Mouse (Mus musculus): ENCODE data around the gene Slc7a6os. TPM values are rescaled to one million over a fixed set of nuclear protein-coding genes. Genes with fewer than 3 reads are reported as not detected.
"Not testable (repeated sequence)": the region's sequence is repeated elsewhere in the genome, so short reads cannot be mapped to it uniquely, and the experiment has no call there.

Slc7a6os gene
- total and polyA plus RNA-seq, 3 experiments: 25.6 to 45.6 (median 32.7) TPM

DNA sequence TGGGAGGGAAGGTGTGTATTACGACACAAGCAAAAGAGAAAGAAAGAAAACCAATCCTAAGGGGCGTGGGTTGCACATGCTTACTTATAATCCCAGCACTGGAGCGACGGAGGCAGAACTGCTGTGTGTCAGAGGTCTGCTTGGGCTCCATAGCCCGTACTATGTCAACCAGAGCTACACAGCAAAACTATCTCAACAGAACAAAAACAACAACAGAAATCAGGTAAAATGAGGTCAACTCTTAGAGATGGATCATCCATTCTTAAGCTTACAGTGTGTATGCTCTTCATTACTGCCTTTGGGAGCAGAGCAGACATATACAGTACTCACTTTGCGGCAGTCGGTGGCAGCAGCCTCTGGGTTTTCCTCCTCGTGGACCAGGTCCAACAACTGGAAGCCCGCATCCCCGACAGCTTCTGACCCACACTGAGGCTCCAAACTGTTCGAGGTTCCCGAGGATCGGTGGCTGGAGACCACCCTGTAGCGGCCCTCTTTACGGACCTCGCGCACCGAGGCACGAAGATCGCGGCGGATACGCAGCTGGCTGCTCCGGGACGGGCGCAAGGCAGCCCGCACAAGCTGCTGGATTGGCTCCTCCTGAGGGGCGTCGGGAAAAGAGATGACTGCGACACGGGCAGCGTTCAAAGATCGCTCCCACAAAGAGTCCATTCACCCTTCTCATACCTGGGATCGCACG, 552 bp downstream of the Slc7a6os start:
- Histone ChIP-seq H3K9me3 (replicated peaks) (no peaks in the 10 kb centered on the region), H3K4me3 (ENCODE audit: low read depth, low read length) (peak overlapping the region; percentile 86), H3K36me3 (replicated peaks) (peaks cover 58% of the 10 kb centered on the region), H3K4me1 (ENCODE audit: insufficient read depth, low read depth, low read length) (peaks cover 30% of the 10 kb centered on the region), H3K27me3 (ENCODE audit: insufficient read depth, low read length) (no peaks in the 10 kb centered on the region)
- ATAC-seq (ENCODE audit: extremely low read depth, insufficient number of reproducible peaks, low FRiP score, poor library complexity, severe bottlenecking) (peak; percentile 18; the same call in 1 of the 2 replicates), DNase-seq (ENCODE audit: low spot score) (peak; percentile 43)
- TF ChIP-seq POLR2AphosphoS5 (IDR thresholded peaks at IDR 0.05; ENCODE audit: insufficient replicate concordance, low read depth, low read length) (no peak), TAL1 (conservative IDR thresholded peaks at IDR 0.05; ENCODE audit: low read depth, low read length) (no peak), GATA2 (IDR thresholded peaks at IDR 0.05; ENCODE audit: borderline replicate concordance, low read depth, low read length) (no peak), GATA1 (IDR thresholded peaks at IDR 0.05; ENCODE audit: borderline replicate concordance, low read length) (no peak), CTCF (IDR thresholded peaks at IDR 0.05; ENCODE audit: low read depth, low read length) (no peak)

- H3K4me3 ChIP-seq (ENCODE audit: low read depth, low read length); DNase-seq (ENCODE audit: low spot score); H3K9me3 ChIP-seq (replicated peaks); ATAC-seq (ENCODE audit: extremely low read depth, insufficient number of reproducible peaks, low FRiP score, poor library complexity, severe bottlenecking): not testable (repeated sequence)
- peaks cover 61% of the 10 kb centered on the region for H3K36me3 ChIP-seq (replicated peaks)
- peaks cover 20% of the 10 kb centered on the region for H3K4me1 ChIP-seq (ENCODE audit: insufficient read depth, low read depth, low read length)
- H3K27me3 ChIP-seq (ENCODE audit: insufficient read depth, low read length): peaks cover 27% of the 10 kb centered on the region
These were observed 11.1 kb downstream of the Slc7a6os start for GRCm38 (mm10) chr8:106199596-106199995.

DNA sequence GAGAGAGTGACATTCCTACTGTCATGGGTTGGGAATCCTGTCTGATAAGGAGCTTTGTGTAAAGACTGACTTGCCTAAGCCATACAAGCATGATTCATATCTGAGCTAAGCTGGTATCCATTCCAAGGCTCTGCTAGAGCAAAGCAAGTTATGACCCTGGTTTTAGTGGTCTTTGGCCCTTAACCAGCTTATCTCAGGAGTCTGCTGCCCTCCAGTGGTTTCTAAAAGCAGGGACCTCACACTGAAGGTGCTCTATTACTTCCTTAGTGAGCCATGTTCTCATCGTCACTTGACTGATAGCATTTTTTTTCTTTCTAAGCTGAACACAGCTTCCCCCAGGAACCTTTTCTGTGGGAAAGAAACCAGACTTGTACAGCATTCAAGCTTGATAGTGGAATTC, 12.0 kb downstream of the Slc7a6os start:
- no peak overlapping the region for H3K4me3 ChIP-seq (ENCODE audit: low read depth, low read length)
- H3K27me3 ChIP-seq (ENCODE audit: insufficient read depth, low read length): peaks cover 34% of the 10 kb centered on the region
- no peak for DNase-seq (ENCODE audit: low spot score)
- TF ChIP-seq GATA1 (IDR thresholded peaks at IDR 0.05; ENCODE audit: borderline replicate concordance, low read length): no peak
- TF ChIP-seq CTCF (IDR thresholded peaks at IDR 0.05; ENCODE audit: low read depth, low read length): no peak
- TF ChIP-seq POLR2AphosphoS5 (IDR thresholded peaks at IDR 0.05; ENCODE audit: insufficient replicate concordance, low read depth, low read length): no peak
- TF ChIP-seq GATA2 (IDR thresholded peaks at IDR 0.05; ENCODE audit: borderline replicate concordance, low read depth, low read length): no peak
- TF ChIP-seq TAL1 (conservative IDR thresholded peaks at IDR 0.05; ENCODE audit: low read depth, low read length): no peak
- peaks cover 54% of the 10 kb centered on the region for H3K36me3 ChIP-seq (replicated peaks)
- peak; percentile 22; the same call in 1 of the 2 replicates for ATAC-seq (ENCODE audit: extremely low read depth, insufficient number of reproducible peaks, low FRiP score, poor library complexity, severe bottlenecking)
- H3K4me1 ChIP-seq (ENCODE audit: insufficient read depth, low read depth, low read length): peaks cover 28% of the 10 kb centered on the region
- H3K9me3 ChIP-seq (replicated peaks): no peaks in the 10 kb centered on the region

DNA sequence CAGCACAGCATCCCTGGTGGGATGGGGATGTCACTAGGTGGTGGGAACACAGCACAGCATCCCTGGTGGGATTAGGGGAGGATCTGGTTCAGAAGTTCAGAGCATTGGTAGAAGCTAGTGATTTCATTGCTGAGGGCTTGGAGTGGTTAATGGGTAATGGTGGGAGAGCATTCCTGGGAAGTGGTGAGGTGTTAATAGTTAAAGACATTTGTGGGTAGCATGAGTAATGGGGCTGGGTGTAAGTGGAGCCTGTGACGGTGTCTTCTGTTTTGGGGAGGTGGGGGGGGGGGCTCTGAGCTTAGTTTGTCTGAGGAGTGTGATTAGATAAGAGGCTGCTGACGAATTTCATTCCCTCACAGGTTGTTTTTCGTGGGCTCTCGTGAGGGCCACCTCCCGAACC, 16.7 kb downstream of the Slc7a6os start:
- no peak for ATAC-seq (ENCODE audit: extremely low read depth, insufficient number of reproducible peaks, low FRiP score, poor library complexity, severe bottlenecking)
- Histone ChIP-seq H3K27me3 (ENCODE audit: insufficient read depth, low read length) (peaks cover 48% of the 10 kb centered on the region), H3K4me1 (ENCODE audit: insufficient read depth, low read depth, low read length) (peaks cover 62% of the 10 kb centered on the region), H3K36me3 (replicated peaks) (peaks cover 16% of the 10 kb centered on the region), H3K4me3 (ENCODE audit: low read depth, low read length) (peak overlapping the region; percentile 40; the same call in 1 of the 2 replicates), H3K9me3 (replicated peaks) (no peaks in the 10 kb centered on the region)
- no peak for DNase-seq (ENCODE audit: low spot score)
- TF ChIP-seq GATA2 (IDR thresholded peaks at IDR 0.05; ENCODE audit: borderline replicate concordance, low read depth, low read length) (no peak), GATA1 (IDR thresholded peaks at IDR 0.05; ENCODE audit: borderline replicate concordance, low read length) (no peak), POLR2AphosphoS5 (IDR thresholded peaks at IDR 0.05; ENCODE audit: insufficient replicate concordance, low read depth, low read length) (no peak), TAL1 (conservative IDR thresholded peaks at IDR 0.05; ENCODE audit: low read depth, low read length) (no peak), CTCF (IDR thresholded peaks at IDR 0.05; ENCODE audit: low read depth, low read length) (no peak)

- Histone ChIP-seq H3K4me3 (ENCODE audit: low read depth, low read length) (no peak overlapping the region; the same call in 1 of the 2 replicates), H3K36me3 (replicated peaks) (peaks cover 14% of the 10 kb centered on the region), H3K4me1 (ENCODE audit: insufficient read depth, low read depth, low read length) (peaks cover 60% of the 10 kb centered on the region), H3K9me3 (replicated peaks) (0 out of 2 replicates have a peak, but pooled peaks cover under 1% of the 10 kb centered on the region), H3K27me3 (ENCODE audit: insufficient read depth, low read length) (peaks cover 56% of the 10 kb centered on the region)
- DNase-seq (ENCODE audit: low spot score) (peak; percentile 36), ATAC-seq (ENCODE audit: extremely low read depth, insufficient number of reproducible peaks, low FRiP score, poor library complexity, severe bottlenecking) (peak; percentile 86)
- peak; percentile 83 for TF ChIP-seq TAL1 (conservative IDR thresholded peaks at IDR 0.05; ENCODE audit: low read depth, low read length)
- TF ChIP-seq GATA1 (IDR thresholded peaks at IDR 0.05; ENCODE audit: borderline replicate concordance, low read length): no peak
These were observed 17.6 kb downstream of the Slc7a6os start for GRCm38 (mm10) chr8:106193162-106193561.

DNA sequence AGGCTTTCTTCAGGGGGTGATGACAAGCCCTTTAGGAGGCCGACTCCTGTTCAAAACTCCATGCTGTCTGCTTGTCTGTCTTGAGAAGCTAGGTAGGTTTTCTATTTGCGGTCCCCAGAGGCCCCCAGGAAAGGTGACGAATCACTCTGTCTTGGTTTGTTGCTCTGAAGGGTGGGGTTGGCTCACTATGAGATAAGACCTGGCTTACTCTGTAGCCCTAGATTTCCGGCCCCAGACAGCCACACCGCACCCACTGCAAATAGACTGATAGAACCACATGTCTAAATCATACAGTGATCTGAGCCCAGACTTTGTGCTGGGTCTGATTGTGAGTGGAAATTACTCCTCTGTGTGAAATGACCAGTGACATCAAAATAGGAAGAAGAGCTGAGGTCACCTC, 19.1 kb downstream of the Slc7a6os start:
- ATAC-seq (ENCODE audit: extremely low read depth, insufficient number of reproducible peaks, low FRiP score, poor library complexity, severe bottlenecking) (peak; percentile 83), DNase-seq (ENCODE audit: low spot score) (peak; percentile 61)
- Histone ChIP-seq H3K36me3 (replicated peaks) (peaks cover 8% of the 10 kb centered on the region), H3K9me3 (replicated peaks) (0 out of 2 replicates have a peak, but pooled peaks cover 8% of the 10 kb centered on the region), H3K4me1 (ENCODE audit: insufficient read depth, low read depth, low read length) (peaks cover 62% of the 10 kb centered on the region), H3K27me3 (ENCODE audit: insufficient read depth, low read length) (peaks cover 62% of the 10 kb centered on the region), H3K4me3 (ENCODE audit: low read depth, low read length) (no peak overlapping the region; the same call in 1 of the 2 replicates)
- TF ChIP-seq TAL1 (conservative IDR thresholded peaks at IDR 0.05; ENCODE audit: low read depth, low read length) (peak; percentile 62), POLR2AphosphoS5 (IDR thresholded peaks at IDR 0.05; ENCODE audit: insufficient replicate concordance, low read depth, low read length) (no peak)
